Mouse (Mus musculus): Measurements from ENCODE around the gene Dip2b.

Dip2b gene

DNA sequence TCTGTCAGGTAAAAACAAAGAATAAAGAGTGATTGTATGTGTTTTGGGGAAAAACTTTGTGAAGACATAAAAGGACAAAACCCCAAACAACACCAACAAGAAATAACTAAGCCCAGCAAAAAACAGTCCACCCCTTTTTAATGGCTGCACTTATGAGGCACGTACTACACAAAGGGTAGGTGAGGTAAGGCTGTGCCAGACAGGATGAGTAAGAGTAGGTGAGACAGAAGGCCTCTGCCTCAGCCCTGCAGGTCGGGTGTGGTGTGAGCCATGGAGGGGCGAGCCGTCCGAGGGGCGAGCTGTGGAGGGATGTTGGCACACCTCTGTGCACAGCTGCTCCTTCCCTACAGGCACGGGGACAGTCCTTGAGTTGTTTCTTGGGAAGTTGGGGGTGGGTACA, 12.5 kb downstream of the Dip2b start:
- no peak for DNase-seq (ENCODE audit: low spot score in 2 of 2)

DNA sequence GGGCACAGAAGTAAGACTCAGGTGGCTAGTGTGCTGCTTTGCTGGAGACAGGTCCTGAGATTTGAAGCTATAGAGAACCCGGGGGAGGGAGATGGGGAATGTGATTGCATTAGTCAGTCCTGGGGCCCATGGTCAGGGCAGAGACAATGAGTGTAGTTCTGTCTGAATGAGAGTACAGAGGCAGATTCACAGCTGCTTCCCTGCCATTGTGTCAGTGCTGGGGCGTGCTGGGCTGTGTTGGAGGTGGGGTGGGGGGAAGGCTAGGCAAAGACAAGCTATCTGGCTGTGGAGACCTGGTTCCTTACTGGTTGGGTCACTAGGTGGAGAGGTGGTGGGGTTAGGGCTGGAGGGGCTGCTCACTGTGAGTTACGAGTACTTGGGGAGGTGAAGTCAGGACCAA, 14.3 kb downstream of the Dip2b start:
- DNase-seq (ENCODE audit: low spot score in 2 of 2) = no peak

DNA sequence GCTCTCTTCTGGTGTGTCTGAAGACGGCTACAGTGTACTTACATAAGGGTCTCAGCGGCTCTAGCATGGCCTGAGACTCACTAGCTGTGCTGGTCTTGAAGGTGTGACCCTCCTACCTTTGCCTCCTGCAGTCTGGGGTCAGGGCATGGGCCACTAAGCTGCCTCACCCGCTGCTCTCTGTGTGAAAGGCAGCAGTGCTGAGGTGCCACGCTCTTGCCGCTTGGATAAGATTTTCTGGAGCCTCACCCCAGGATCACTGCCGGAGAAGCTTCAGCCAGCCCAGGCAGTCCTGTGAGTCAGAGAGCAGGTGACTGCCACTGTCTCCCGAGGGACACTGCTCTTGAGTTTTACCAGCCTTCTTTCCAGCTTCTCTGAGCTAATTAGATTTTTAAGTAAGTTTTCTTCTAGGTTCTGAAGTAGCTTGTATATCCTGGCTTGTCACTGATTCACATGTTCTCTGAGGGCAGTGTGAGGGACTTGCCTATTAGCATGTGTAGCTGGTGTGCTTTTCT, 18.0 kb downstream of the Dip2b start:
- DNase-seq (ENCODE audit: low spot score in 2 of 2) = no peak

DNA sequence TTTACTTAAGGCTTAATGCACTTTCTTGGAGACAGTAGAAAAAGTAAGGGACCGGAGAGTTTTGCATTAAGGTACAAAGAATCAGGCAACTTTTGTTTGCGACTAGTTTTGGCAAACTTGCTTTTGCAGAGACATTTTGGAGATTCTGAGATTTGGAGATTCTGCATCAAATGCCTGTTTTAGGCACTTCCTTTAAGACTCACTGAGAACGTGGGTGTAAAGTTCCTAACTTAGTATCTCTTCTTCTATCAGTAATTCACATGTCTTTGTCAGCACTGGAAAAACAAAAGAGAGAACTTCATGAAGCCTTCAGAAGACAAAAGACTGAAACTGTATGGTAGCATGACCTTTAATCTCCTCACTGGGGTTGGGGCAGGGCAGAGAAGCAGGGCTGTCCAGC, 19.2 kb downstream of the Dip2b start:
- no peak for DNase-seq (ENCODE audit: low spot score in 2 of 2)

DNA sequence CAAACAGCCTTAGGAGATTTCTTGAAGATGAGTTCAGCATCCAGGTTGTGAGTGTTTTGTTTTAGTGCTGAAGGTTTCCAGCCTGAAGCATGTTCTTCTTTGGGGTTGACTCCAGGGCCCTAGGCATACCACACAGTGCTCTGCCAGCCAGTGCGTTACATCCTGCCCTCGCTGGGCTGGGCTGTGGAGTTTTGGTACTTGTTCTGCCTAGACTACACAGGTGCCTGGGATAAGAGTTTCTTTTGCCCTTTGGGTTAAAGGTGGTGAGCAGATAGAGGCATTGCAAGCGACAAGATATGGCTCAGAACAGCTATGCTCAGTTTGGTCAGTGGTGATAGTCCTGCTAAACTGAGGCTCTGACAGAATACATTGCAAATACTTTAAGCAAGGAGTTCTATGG, 19.7 kb downstream of the Dip2b start:
- no peak for DNase-seq (ENCODE audit: low spot score in 2 of 2)

DNA sequence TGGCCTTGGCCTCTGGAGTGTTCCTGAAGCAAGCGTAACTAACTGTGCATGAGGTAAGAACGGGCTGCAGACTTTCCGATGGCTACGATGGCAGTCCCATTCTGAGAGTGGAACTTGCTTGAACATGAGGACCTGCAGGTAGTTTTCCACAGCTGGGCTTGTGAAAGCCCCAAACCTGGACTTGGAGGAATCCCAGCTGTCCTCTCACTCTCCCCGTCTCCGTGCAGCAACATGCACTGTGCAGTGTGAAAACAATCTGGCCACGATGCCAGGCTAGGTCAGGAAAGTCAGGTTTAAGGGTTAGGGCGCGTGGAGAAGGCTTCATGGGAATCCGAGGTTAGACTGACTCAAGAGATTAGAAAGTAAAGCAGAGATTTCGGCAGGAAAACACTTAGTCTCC, 20.4 kb downstream of the Dip2b start:
- DNase-seq (ENCODE audit: low spot score in 2 of 2) = no peak

DNA sequence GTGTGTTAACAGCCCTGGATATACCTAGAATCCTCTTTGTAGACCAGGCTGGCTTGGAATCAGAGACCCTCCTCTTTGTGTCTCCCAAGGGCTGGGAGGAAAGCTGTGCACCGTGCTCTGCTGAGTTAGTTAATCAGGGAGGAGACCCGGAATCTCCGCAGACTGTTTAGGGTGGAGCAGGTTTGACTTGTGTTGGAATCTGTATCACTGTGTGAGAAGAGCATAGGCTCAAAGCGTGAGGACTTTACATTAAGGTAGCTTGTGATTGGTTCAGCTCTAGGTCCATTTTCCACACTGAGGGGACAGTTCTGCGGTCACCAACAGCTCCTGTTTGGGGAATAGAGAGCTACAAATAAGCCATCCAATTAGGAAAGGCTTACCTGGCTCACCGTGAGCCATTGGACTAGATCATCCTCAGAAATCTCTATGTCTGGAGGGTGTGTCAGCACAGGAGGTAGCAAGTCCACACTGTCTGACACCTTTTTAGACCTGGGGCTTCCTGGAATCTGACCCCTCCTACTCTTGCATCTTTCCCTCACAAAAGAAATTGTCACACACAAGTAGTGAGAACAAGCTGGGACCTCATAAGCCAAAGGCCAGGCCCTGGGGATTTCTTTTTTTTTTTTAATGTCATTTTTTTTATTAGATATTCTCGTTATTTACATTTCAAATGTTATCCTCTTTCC, 21.3 kb downstream of the Dip2b start:
- no peak for DNase-seq (ENCODE audit: low spot score in 2 of 2)

DNA sequence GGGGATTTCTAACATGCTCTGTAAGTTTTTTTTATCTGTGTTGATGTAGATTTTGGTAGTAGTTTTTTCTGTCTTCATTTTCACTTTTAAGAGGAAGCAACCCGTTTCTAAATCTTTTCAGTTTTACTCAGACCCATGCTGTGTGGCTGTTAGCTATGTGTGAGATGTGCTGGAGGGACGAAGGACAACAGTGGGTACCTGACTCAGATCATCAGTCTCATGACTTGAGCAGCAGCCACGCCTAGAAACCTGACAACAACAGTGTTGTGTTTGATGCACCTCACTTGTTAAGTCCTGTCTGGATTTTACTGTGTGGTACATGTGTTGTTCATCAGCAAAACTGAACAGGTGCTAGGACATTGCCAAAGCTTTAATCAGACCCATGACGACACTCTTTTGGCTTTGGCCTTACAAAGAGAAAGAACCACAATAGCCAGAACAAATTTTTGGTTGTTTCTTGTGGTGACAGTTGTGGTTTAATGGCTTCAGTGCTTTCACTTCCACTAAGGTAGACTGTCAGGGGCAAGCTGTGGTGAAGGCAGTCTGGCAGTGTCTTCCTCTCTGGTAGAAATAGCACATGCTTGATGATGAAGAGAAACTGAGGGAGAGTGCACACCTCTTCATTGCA, 22.2 kb downstream of the Dip2b start:
- no peak for DNase-seq (ENCODE audit: low spot score in 2 of 2)

DNA sequence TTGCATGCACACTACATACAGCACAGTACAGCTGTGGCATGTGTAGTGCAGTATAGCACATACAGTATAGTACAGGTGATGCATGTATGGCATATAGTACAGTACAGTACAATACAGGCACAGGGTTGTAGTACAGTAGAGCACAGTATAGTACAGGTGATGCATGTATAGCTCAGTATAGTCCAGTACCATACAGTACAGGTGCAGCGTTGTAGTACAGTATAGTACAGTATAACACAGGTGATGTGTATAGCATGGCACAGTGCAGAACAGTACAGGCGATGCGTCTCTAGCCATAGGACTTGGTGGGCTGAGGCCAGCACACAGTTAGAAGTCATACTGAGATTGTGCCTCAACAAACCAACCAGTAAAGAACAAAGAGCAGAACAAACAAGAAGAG, 22.9 kb downstream of the Dip2b start:
- no peak for DNase-seq (ENCODE audit: low spot score in 2 of 2)

DNA sequence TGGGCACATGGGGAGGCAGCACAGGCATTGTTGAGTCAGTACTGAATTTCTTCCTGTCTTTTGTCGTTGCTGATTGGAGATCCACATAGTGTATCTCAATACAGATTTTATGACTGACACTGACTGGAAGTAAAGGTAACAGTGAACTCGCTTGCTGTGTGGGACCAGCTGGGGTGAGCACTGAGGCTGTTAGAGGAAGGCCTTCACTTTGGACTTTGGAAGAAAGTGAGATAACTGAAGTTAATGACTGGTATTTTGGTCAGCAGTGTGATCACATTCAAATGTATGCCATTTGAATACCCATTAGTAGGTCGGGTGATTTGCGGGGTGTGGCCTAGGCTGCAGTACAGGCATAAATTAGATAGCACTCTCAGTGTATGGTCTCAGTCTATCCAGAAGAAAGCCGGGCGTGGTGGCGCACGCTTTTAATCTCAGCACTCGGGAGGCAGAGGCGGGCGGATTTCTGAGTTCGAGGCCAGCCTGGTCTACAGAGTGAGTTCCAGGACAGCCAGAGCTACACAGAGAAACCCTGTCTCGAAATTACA, 24.8 kb downstream of the Dip2b start:
- no peak for DNase-seq (ENCODE audit: low spot score in 2 of 2)

DNA sequence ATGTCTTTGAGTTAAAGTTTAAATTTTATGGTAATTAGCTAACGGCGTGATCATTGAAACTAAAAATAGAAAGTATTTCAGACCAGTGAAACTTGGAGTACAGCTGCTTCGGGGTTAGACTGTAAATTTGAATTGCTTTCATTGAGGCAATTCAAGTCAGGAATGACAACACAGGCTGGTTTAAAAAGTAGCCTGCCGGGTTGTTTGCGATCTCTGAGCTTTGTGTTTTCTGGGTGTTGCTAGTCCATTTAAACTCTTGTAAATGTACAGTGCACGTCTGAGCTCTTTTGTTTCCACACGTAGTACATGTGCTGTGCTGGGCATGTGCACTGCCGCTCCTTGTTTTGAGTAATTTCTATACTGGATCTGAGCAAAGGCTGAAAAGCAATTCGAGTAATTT, 28.2 kb downstream of the Dip2b start:
- DNase-seq (ENCODE audit: low spot score in 2 of 2) = no peak

DNA sequence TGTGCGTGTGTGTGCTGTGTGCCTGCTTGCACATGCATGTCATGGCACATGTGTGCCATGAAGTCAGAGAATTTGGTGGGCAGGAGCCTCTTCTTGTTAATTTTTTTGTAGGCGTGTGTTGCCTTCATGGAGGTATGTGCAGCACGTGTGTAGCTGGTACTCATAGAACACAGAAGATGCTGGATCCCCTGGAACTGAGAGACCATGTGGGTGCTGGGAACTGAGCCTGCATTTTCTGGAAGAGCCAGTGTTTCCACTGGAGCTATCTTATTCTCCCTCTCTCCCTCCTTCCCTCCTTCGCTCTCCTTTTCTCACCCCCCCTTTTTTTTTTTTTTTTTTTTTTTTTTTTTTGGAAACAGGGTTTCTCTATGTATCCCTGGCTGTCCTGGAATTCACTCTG, 30.6 kb downstream of the Dip2b start:
- no peak for DNase-seq (ENCODE audit: low spot score in 2 of 2)

DNA sequence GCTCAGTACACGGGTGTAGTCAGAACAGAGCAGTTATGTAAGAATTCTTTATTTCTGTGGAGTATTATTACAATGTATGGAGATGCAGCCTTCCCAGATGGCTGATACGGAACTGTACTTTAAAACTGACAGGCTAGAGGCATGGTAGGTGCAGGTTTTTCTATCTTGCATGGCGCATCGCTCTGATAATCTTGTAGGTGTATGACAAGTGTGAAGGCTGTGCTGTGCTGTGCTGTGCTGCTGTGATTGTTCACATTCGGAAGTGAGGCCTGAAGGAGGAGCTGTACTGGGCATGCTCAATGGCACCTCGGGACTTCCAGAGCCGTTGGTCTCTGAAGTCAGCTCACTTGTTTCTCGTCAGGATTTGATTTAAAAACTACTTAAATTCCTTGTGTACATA, 31.6 kb downstream of the Dip2b start:
- no peak for DNase-seq (ENCODE audit: low spot score in 2 of 2)

DNA sequence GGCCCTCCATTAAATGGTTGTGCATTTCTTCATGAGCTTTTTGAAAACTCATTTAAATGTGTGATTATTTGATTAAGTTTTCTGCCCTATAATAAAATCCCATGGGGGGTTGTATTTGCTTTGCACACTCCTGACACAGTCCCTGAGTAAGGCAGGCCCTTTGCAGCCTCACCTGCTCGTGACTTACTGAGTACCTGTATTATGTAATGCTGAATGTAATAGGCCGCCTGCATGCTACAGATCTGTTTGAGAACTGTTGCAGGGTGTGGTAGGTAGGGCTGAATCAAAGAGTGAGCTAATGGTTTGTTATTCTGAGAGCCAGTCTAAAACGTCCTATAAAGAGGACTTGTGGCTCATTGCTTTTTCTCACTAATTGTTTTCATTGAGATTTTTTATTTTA, 33.4 kb downstream of the Dip2b start:
- no peak for DNase-seq (ENCODE audit: low spot score in 2 of 2)

DNA sequence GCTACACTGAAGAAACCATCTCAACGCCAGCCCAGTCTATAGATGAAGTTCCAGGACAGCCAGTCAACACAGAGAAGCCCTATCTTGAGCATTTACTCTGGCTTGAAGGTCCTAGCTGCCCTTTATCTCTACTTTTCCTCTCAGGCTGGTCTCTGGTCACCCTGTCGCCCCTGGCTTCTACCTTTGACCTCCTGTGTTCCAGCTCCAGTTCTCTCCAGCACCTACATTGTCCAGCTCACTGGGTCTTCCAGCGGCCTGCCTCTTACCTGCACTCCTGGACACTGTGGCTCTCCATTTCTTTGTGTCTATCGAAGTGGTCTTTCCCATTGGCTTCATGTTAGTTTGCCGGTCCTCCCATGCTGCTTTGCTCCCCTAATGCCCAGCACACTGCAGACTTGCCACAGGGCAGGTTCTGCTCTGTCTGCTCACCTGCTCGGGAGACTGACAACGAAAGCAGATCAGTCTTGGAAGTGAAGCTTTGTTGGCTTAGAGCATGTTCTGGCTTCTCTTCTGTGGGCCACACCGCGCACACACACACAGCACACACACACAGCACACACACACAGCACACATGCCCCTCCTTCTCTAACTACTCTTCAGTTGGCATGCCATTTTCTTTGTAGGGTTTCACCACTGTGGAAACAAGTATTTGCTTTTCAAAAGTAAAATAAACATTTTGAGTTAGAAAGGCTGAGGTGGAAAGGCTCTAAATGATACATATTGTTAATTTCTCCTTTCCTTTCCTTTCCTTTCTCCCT, 35.4 kb downstream of the Dip2b start:
- DNase-seq (ENCODE audit: low spot score in 2 of 2) = no peak

DNA sequence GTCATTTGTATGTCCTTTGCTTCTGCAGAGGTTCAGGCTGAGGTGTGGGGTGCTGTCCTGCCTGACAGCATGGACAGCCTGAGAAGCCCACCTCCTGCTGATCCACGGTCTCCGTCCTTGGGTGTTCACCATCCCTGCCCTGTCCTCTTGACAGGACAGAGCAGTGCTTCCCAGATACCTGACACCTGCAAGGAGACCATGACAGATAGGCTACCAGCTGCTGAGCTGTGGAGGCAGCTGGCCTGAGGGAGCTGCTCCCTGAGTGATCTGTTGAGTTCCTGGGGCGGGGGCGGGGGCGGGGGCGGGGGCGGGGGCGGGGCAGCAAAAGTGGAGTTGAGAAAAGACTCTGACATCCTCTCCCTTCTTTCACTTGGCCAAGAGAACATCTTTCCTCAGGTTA, 36.3 kb downstream of the Dip2b start:
- no peak for DNase-seq (ENCODE audit: low spot score in 2 of 2)

DNA sequence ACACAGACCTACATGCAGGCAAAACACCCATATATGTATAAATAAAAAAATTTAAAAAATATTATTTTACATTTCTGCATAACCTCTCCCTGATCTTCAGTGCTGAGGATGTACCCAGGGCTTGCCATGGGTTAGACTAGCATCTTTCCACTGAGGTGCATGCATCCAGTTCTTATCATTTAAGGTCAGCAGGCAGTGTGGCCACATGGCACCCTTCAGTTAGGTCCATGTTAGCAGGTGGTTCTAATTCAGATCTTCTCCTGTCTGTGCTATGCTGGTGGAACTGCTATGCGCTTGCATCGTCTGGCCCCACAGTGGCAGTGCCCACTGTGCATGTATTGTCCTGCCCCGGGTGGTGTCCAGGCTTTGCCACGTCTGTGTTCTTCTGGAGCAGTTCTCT, 37.9 kb downstream of the Dip2b start:
- DNase-seq (ENCODE audit: low spot score in 2 of 2) = no peak

DNA sequence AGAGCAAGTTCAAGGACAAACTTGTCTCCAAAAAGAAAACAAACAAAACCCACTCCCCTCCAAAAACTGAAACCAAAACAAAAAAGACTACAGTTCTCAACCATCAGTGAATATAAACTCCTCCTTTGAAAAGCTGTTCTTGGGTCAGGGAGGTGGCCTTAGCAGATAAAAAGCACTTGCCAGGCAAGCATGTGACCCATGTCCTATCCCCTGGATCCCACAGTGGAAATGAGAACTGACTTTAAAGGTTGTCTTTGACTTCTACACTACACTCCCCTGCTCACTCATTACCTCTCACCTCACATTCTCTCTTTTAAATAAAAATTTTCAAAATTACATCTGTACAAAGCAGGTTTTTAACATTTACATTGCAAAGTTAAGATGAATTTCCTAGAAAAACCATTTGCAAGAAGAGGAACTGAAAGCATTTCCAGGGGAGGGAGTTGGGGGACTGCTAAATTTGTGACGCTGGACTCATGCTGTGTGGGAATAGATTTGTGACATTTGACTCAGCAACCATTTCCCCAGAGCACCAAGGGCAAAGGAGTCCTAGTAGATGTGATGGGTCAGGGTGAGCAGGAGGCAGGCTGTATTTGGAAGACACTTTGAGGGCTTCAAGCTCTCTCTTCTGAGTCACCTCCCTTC, 42.5 kb downstream of the Dip2b start:
- no peak for DNase-seq (ENCODE audit: low spot score in 2 of 2)

DNA sequence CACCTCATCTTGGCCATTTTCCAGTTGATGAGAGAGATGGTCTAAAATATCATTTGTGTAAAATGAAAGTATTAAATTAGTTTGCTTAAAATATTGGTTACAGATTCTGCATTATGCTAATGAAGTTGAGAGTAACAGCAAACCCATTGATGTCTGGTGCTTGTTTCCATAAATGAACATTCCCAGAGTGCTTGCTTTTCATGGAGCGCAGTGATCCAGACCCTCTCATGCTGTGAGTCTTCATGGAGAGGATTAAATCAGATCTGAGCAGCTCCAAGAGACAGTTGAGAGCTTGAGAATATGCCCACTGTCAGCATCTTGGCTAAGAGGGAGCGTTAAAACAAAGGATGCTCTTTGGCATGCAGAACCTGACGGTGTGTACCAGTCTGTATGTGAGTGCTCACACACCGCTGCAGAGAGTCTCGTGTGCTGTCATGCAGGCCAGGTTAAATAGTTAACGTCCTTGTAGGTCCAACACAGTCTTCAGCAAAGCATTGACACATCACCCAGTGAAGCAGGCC, 43.1 kb downstream of the Dip2b start:
- DNase-seq (ENCODE audit: low spot score in 2 of 2) = no peak

DNA sequence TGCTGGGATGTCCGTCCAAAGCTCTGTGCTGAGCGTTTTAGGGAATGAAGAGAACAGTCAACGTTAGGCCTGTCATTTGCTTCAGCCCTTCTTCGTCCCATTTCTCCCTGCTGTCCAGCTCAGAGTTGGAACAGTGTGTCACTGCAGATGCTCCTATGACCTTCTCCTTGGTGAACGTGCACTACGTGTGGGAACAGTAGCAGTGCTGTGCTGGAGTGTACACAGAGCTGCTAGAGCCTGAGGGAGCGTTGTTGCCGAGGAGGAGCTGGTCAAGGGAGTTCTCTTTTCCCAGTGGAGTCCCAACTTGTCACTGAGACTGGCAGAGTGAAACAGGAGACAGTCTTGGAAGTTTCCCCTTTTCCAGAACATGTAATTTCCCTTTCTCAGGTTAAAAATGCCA, 43.6 kb downstream of the Dip2b start:
- no peak for DNase-seq (ENCODE audit: low spot score in 2 of 2)

DNA sequence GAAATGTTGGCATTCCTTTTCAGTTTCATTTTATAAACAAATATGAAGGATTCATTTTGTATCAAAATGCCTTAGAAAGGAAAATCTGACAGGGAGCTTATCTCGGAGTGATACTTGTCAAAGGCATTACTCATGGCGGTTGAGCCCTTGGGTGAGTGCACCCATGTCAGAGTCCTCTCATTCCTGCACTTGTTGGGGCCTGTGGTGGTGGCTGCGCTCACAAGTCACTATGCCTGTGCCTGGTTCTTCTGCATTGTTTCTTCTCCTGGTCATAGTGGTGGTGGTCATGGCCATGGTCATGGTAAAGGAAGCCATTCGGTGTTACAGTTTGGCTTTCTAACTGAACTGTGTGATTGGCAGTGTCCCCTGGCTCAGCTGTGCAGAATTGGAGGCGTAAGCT, 44.3 kb downstream of the Dip2b start:
- DNase-seq (ENCODE audit: low spot score in 2 of 2) = peak in 1 of 2 experiments; percentile 69

DNA sequence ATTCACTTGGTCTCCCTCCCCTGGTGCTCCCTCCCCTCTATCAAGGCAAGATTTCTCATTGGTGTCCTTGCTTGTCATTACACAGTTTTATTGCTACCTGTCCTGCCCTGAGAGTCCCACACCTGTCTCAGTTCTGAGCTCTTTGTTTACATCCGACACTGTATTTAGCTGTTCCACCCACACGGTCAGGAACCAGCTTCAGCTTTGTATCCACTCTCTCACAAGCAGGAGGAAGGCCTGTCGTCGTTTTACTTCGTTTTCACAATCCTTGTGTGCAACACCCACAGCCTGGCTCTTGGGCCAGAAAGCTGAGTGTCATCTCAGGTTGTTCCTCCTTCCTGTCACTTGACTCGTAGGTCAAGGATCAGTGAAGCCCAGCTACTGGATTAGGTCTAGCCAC, 45.4 kb downstream of the Dip2b start:
- DNase-seq (ENCODE audit: low spot score in 2 of 2) = no peak

All from urinary bladder, adult 18-20 months (tissue).